Mouse (Mus musculus) liver, embryonic 12.5 days (tissue): Measurements from ENCODE around the gene Zfand2a. TPM values are rescaled to one million over a fixed set of nuclear protein-coding genes. Genes with fewer than 3 reads are reported as not detected.
A peak's percentile ranks its signal among the peaks of the same experiment; 100 is the strongest.

Source experiments
- ATAC-seq: fragments of 200-750 bp; cut with Nextera tagmentation; 2 replicates; pipeline ENCODE4 v1.8.0; 2017; ENCODE audit warnings: moderate number of reproducible peaks, mild to moderate bottlenecking, moderate library complexity
- H3K27ac ChIP-seq: fragments of 300-500 bp; sonication (generic); 2 replicates; pipeline ENCODE4 v1.5.1; 2016; ENCODE audit warnings: mild to moderate bottlenecking
- H3K27me3 ChIP-seq: fragments of 300-500 bp; sonication (generic); replicated peaks from 2 replicates; pipeline ENCODE4 v1.6.1; 2016; ENCODE audit warnings: mild to moderate bottlenecking, moderate library complexity
- H3K36me3 ChIP-seq: fragments of 300-500 bp; sonication (generic); 2 replicates; pipeline ENCODE4 v1.6.1; 2016; ENCODE audit warnings: mild to moderate bottlenecking, moderate library complexity
- H3K4me1 ChIP-seq: fragments of 300-500 bp; sonication (generic); 2 replicates; pipeline ENCODE4 v1.6.1; 2016
- H3K4me2 ChIP-seq: fragments of 300-500 bp; sonication (generic); 2 replicates; pipeline ENCODE4 v1.6.1; 2016; ENCODE audit warnings: mild to moderate bottlenecking, moderate library complexity
- H3K4me3 ChIP-seq: fragments of 300-500 bp; sonication (generic); 2 replicates; pipeline ENCODE4 v1.5.1; 2016; ENCODE audit warnings: mild to moderate bottlenecking, moderate library complexity
- H3K9ac ChIP-seq: fragments of 300-500 bp; sonication (generic); 2 replicates; pipeline ENCODE4 v1.6.1; 2016; ENCODE audit warnings: mild to moderate bottlenecking, moderate library complexity
- H3K9me3 ChIP-seq: fragments of 300-500 bp; sonication (generic); replicated peaks from 2 replicates; pipeline ENCODE4 v1.6.1; 2016; ENCODE audit warnings: mild to moderate bottlenecking, moderate library complexity
- WGBS: fragments of 180-500 bp; shearing (Covaris S2); methylation state at CpG from one replicate; pipeline ENCODE4 v1.1.7; 2016; ENCODE audit not compliant: insufficient replicate concordance; 5-methylcytosine and 5-hydroxymethylcytosine counted together
- polyA plus RNA-seq: library from polyadenylated mRNA; unstranded; fragments of >200 nt; fragmentation: Nextera tagmentation; extraction: Ambion mirVana; gene quantifications from 2 replicates; pipeline ENCODE4 v1.2.1, GENCODE M21; 2016

Zfand2a gene
- polyA plus RNA-seq, 1 experiment from 2014 or later, result 3.7 TPM

- H3K27me3 ChIP-seq, result peaks cover 82% of the 10 kb centered on the region
- no peak overlapping the region for H3K4me2 ChIP-seq
- H3K4me1 ChIP-seq, result no peaks in the 10 kb centered on the region
- no peak overlapping the region for H3K9ac ChIP-seq
- no peaks in the 10 kb centered on the region for H3K9me3 ChIP-seq
- H3K27ac ChIP-seq, result no peak overlapping the region
- H3K4me3 ChIP-seq, result no peak overlapping the region
- H3K36me3 ChIP-seq, result no peaks in the 10 kb centered on the region
- WGBS, result 41% methylated on average over 22 of the region's 22 CpGs
- ATAC-seq, result no peak
Measured at GRCm38 (mm10) chr5:139495019-139495669, 10.8 kb upstream of the Zfand2a start.

DNA sequence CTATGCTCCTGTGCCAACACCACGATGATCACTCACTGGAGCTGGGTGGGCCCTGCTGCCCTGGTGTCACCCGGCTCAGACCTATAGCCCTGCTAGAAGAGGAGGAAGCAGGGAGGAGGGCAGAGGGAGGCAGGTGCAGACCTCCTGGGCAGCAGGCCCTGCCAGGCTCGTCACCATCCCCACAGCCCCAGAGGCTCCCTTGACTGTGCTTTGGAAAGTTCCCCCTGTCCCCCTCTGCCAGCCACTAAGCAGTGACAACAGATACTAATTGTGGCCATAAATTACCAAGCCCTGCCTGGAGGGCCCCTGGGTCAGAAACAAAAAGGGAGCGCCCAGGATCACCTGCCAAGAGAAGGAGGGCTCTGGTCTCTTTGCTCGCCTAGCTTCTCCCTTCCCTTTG, 9.3 kb upstream of the Zfand2a start:
- H3K36me3 ChIP-seq, result no peaks in the 10 kb centered on the region
- ATAC-seq, result no peak
- no peak overlapping the region for H3K4me3 ChIP-seq
- peaks cover 79% of the 10 kb centered on the region for H3K27me3 ChIP-seq
- H3K4me2 ChIP-seq, result no peak overlapping the region
- H3K27ac ChIP-seq, result no peak overlapping the region
- H3K4me1 ChIP-seq, result no peaks in the 10 kb centered on the region
- H3K9me3 ChIP-seq, result no peaks in the 10 kb centered on the region
- H3K9ac ChIP-seq, result no peak overlapping the region
- WGBS, result 41% methylated on average over 5 of the region's 5 CpGs

DNA sequence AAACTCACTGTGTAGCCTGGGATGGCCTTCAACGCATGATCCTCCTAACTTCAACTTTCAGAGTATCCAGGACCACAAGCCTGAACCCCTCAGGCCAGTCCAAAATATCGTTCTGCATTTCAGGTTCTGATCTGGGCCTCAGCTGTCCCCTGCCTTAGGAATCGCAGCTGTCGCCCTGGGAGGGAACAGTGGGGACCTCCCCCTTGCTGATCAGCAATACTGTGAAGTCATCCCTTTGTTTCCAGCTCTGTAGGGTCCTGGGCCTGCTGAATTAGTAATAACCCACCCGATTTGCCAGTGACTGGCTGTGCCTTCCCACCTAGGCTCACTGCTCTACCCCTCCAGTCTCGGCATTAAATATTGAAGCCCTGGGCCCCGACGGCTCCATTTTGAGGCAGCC, 7.0 kb upstream of the Zfand2a start:
- 49% methylated on average over 8 of the region's 8 CpGs for WGBS
- Histone ChIP-seq H3K27me3 (peaks cover 60% of the 10 kb centered on the region), H3K4me1 (no peaks in the 10 kb centered on the region), H3K4me2 (no peak overlapping the region), H3K9ac (no peak overlapping the region), H3K27ac (no peak overlapping the region), H3K36me3 (no peaks in the 10 kb centered on the region), H3K9me3 (no peaks in the 10 kb centered on the region), H3K4me3 (no peak overlapping the region)
- no peak for ATAC-seq

GRCm38 (mm10) chr5:139490131-139490530, 5.8 kb upstream of the Zfand2a start:
- Histone ChIP-seq H3K27ac (no peak overlapping the region), H3K27me3 (peaks cover 48% of the 10 kb centered on the region), H3K4me3 (no peak overlapping the region), H3K9ac (no peak overlapping the region), H3K36me3 (no peaks in the 10 kb centered on the region), H3K9me3 (no peaks in the 10 kb centered on the region), H3K4me2 (no peak overlapping the region), H3K4me1 (no peaks in the 10 kb centered on the region)
- 72% methylated on average over 11 of the region's 11 CpGs for WGBS
- no peak for ATAC-seq

DNA sequence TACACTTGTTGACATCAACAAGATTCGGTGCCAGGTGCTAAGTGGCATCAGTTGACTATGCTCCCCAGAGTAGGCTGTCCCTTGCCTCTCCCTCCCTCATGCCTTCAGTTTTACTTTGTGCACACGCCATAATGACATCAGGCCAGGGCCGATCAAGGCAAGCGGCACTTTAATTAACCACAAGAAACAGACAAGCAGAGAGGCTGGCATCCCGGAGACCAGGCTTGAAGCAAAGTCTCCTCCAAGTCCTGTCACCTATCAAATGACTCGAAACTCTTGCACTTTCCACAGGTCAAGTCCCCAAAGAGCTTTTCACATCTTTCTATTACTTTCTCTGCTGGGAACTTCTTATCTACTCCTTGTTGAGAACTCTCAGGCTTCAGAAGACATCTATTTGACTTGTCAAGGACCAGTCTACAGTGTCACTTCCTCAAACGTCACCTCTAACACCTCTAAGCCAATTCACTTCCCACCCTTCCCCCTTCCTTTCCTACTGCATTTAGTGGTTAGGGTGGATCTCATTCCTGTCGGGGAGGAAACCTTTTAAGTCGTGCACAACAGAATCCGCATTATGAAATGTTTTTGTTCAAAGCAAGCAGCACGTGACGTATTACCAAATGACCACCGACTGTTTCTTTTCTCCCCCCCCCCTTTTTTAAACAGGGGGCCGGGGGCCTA, 1.0 kb downstream of the Zfand2a start:
- no peaks in the 10 kb centered on the region for H3K27me3 ChIP-seq
- H3K27ac ChIP-seq, result peak overlapping the region; percentile 86; the same call in 1 of the 2 replicates
- H3K9me3 ChIP-seq, result no peaks in the 10 kb centered on the region
- 41% methylated on average over 14 of the region's 14 CpGs for WGBS
- peak overlapping the region; percentile 93 for H3K4me2 ChIP-seq
- peaks cover 19% of the 10 kb centered on the region for H3K4me1 ChIP-seq
- peaks cover 44% of the 10 kb centered on the region for H3K36me3 ChIP-seq
- ATAC-seq, result no peak
- peak overlapping the region; percentile 89 for H3K4me3 ChIP-seq
- H3K9ac ChIP-seq, result peak overlapping the region; percentile 85

DNA sequence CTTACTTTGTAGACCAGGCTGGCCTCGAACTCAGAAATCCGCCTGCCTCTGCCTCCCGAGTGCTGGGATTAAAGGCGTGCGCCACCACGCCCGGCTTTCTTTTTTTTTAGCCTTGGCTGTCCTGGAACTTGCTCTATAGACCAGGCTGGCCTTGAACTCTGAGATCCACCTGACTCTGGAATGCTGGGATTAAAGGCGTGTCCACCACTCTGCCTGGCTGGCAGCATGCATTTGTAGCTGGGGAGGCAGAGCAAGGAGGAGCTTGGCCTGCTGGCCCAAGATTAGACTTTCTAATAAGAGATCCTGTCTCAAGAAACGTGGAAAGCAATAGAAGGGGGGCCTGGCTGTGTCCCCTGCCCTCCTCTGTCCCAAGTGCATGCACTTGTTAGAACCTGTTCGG, 3.9 kb downstream of the Zfand2a start:
- Histone ChIP-seq H3K27me3 (no peaks in the 10 kb centered on the region), H3K4me1 (peaks cover 19% of the 10 kb centered on the region), H3K9ac (no peak overlapping the region), H3K9me3 (no peaks in the 10 kb centered on the region), H3K4me3 (no peak overlapping the region), H3K36me3 (peaks cover 73% of the 10 kb centered on the region), H3K4me2 (no peak overlapping the region), H3K27ac (no peak overlapping the region)
- 81% methylated on average over 10 of the region's 10 CpGs for WGBS
- no peak for ATAC-seq

- Histone ChIP-seq H3K4me1 (peaks cover 15% of the 10 kb centered on the region), H3K36me3 (peaks cover 86% of the 10 kb centered on the region), H3K27me3 (no peaks in the 10 kb centered on the region), H3K4me3 (no peak overlapping the region), H3K4me2 (no peak overlapping the region), H3K27ac (no peak overlapping the region), H3K9me3 (no peaks in the 10 kb centered on the region), H3K9ac (no peak overlapping the region)
- no peak for ATAC-seq
- 81% methylated on average over 8 of the region's 8 CpGs for WGBS
Measured at GRCm38 (mm10) chr5:139479088-139479487, 5.3 kb downstream of the Zfand2a start.

GRCm38 (mm10) chr5:139474741-139475140, 9.6 kb downstream of the Zfand2a start:
- no peak overlapping the region for H3K9ac ChIP-seq

DNA sequence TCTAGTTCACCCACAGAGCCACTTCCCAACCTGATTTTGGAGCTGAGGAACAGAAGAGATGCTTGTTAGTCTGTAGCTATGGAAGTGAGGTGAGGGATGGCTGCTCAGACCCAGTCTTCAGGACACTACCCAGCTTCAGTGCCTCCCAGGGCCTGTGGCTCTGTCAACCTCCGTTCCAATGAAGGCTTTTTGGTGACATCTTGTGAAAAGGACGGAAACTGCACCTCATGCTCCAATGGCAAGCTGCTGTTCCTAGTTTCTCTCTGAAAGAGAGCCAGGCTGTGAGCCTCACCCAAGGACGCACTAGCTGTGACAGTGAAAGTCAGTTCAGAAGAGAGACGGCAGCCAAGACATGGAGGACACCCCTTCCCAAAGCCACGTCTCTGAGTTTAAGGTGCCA, 16.4 kb downstream of the Zfand2a start:
- ATAC-seq, result no peak
- Histone ChIP-seq H3K27me3 (no peaks in the 10 kb centered on the region), H3K4me3 (no peak overlapping the region), H3K9me3 (no peaks in the 10 kb centered on the region), H3K9ac (no peak overlapping the region), H3K4me2 (no peak overlapping the region), H3K4me1 (peaks cover 8% of the 10 kb centered on the region; the same call in 1 of the 2 replicates), H3K36me3 (peaks cover 24% of the 10 kb centered on the region), H3K27ac (no peak overlapping the region)
- 53% methylated on average over 5 of the region's 5 CpGs for WGBS

More at GRCm38 (mm10) chr5:139474741-139475140, 9.6 kb downstream of the Zfand2a start:
- Histone ChIP-seq H3K4me3 (no peak overlapping the region), H3K36me3 (peaks cover 91% of the 10 kb centered on the region), H3K9me3 (no peaks in the 10 kb centered on the region), H3K27me3 (no peaks in the 10 kb centered on the region), H3K27ac (no peak overlapping the region), H3K4me2 (no peak overlapping the region), H3K4me1 (no peaks in the 10 kb centered on the region)
- ATAC-seq, result no peak
- 86% methylated on average over 9 of the region's 9 CpGs for WGBS

DNA sequence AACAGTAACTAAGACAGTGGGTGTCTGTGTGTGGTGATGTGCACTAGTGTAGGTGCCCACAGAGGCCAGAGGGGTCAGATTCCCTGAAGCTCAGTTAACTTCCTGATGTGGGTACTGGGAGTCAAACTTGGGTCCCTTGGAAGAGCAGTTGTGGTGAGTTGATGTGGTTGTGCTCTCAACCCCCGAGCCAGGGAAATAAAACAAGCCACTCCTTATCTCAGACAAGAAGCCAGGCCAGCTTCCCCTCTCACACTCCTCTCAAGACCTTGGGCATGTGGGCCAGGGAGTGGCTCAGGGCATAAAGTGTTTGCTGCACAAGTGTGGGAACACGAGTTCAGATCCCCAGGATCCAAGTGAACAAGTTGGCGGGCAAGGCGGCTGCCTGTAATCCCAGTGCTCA, 17.5 kb downstream of the Zfand2a start:
- Histone ChIP-seq H3K9ac (no peak overlapping the region), H3K9me3 (no peaks in the 10 kb centered on the region), H3K27me3 (no peaks in the 10 kb centered on the region), H3K4me2 (no peak overlapping the region), H3K4me3 (no peak overlapping the region), H3K27ac (no peak overlapping the region), H3K36me3 (peaks cover 12% of the 10 kb centered on the region), H3K4me1 (peaks cover 8% of the 10 kb centered on the region; the same call in 1 of the 2 replicates)
- no peak for ATAC-seq
- 55% methylated on average over 4 of the region's 4 CpGs for WGBS

DNA sequence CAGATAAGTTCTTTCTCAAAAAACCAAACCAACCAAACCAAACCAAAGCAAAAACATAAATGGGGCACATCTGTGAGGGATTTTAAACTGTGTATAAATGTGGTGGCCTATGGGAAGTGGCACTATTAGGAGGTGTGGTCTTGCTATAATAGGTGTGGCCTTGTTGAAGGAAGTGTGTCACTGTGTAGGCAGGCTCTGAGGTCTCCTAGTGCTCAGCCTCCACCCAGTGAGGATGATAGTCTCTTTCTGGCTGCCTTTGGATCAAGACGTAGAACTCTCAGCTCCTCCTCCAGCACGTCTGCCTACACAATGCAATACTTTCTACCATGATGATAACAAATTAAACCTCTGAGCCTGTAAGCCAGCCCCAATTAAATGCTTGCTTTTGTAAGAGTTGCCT, 18.0 kb downstream of the Zfand2a start:
- 55% methylated on average over 2 of the region's 2 CpGs for WGBS
- Histone ChIP-seq H3K9me3 (no peaks in the 10 kb centered on the region), H3K27ac (no peak overlapping the region), H3K27me3 (no peaks in the 10 kb centered on the region), H3K4me2 (no peak overlapping the region), H3K9ac (no peak overlapping the region), H3K4me1 (peaks cover 8% of the 10 kb centered on the region; the same call in 1 of the 2 replicates), H3K36me3 (peaks cover 7% of the 10 kb centered on the region), H3K4me3 (no peak overlapping the region)
- no peak for ATAC-seq

- H3K9me3 ChIP-seq, result no peaks in the 10 kb centered on the region
- no peak overlapping the region for H3K27ac ChIP-seq
- H3K4me3 ChIP-seq, result no peak overlapping the region
- ATAC-seq, result no peak
- no peak overlapping the region for H3K9ac ChIP-seq
- 44% methylated on average over 4 of the region's 4 CpGs for WGBS
- H3K36me3 ChIP-seq, result no peaks in the 10 kb centered on the region
- H3K4me1 ChIP-seq, result peaks cover 17% of the 10 kb centered on the region
- no peak overlapping the region for H3K4me2 ChIP-seq
- no peaks in the 10 kb centered on the region for H3K27me3 ChIP-seq
Measured at GRCm38 (mm10) chr5:139464874-139465273, 19.5 kb downstream of the Zfand2a start.
